Mouse (Mus musculus): ENCODE data around the gene Trio.
A peak's percentile ranks its signal among the peaks of the same experiment; 100 is the strongest.

The Trio gene

GRCm38 (mm10) chr15:27875753-27876152 lies 149.9 kb downstream of the Trio start:
- no peak for DNase-seq (ENCODE audit: low spot score)

GRCm38 (mm10) chr15:27873747-27874320 lies 151.8 kb downstream of the Trio start:
- DNase-seq (ENCODE audit: low spot score) = no peak

- DNase-seq (ENCODE audit: low spot score) = peak; percentile 15
These were observed 153.4 kb downstream of the Trio start for GRCm38 (mm10) chr15:27872286-27872685.

GRCm38 (mm10) chr15:27871708-27872107 lies 153.9 kb downstream of the Trio start:
- peak; percentile 50 for DNase-seq (ENCODE audit: low spot score)

- peak; percentile 15 for DNase-seq (ENCODE audit: low spot score)
These were observed 154.4 kb downstream of the Trio start for GRCm38 (mm10) chr15:27871260-27871659.

GRCm38 (mm10) chr15:27869001-27869400 lies 156.6 kb downstream of the Trio start:
- DNase-seq (ENCODE audit: low spot score) = no peak

- no peak for DNase-seq (ENCODE audit: low spot score)
These were observed 157.8 kb downstream of the Trio start for GRCm38 (mm10) chr15:27867831-27868230.

- DNase-seq (ENCODE audit: low spot score) = no peak
These were observed 159.2 kb downstream of the Trio start for GRCm38 (mm10) chr15:27866471-27866870.

GRCm38 (mm10) chr15:27866053-27866452 lies 159.6 kb downstream of the Trio start:
- DNase-seq (ENCODE audit: low spot score) = no peak

GRCm38 (mm10) chr15:27864397-27864796 lies 161.3 kb downstream of the Trio start:
- DNase-seq (ENCODE audit: low spot score) = no peak

- no peak for DNase-seq (ENCODE audit: low spot score)
These were observed 162.7 kb downstream of the Trio start for GRCm38 (mm10) chr15:27862949-27863348.

GRCm38 (mm10) chr15:27860439-27860838 lies 165.2 kb downstream of the Trio start:
- DNase-seq (ENCODE audit: low spot score) = no peak

- DNase-seq (ENCODE audit: low spot score) = no peak
These were observed 166.1 kb downstream of the Trio start for GRCm38 (mm10) chr15:27859590-27859989.

- DNase-seq (ENCODE audit: low spot score) = no peak
These were observed 166.5 kb downstream of the Trio start for GRCm38 (mm10) chr15:27859115-27859514.

- DNase-seq (ENCODE audit: low spot score) = no peak
These were observed 167.3 kb downstream of the Trio start for GRCm38 (mm10) chr15:27858179-27858819.

GRCm38 (mm10) chr15:27857242-27857641 lies 168.4 kb downstream of the Trio start:
- no peak for DNase-seq (ENCODE audit: low spot score)

- no peak for DNase-seq (ENCODE audit: low spot score)
These were observed 169.4 kb downstream of the Trio start for GRCm38 (mm10) chr15:27856050-27856787.

- DNase-seq (ENCODE audit: low spot score) = no peak
These were observed 174.3 kb downstream of the Trio start for GRCm38 (mm10) chr15:27851312-27851711.

- no peak for DNase-seq (ENCODE audit: low spot score)
These were observed 174.7 kb downstream of the Trio start for GRCm38 (mm10) chr15:27850904-27851303.

GRCm38 (mm10) chr15:27849910-27850309 lies 175.7 kb downstream of the Trio start:
- DNase-seq (ENCODE audit: low spot score) = no peak

GRCm38 (mm10) chr15:27841696-27842095 lies 184.0 kb downstream of the Trio start:
- DNase-seq (ENCODE audit: low spot score) = no peak

GRCm38 (mm10) chr15:27840579-27840978 lies 185.1 kb downstream of the Trio start:
- no peak for DNase-seq (ENCODE audit: low spot score)

- no peak for DNase-seq (ENCODE audit: low spot score)
These were observed 185.5 kb downstream of the Trio start for GRCm38 (mm10) chr15:27840125-27840524.

All from c-Kit-positive CD71-positive TER-119-positive erythroid progenitor cells, embryonic 14.5 days (primary cell).